Mouse (Mus musculus): ENCODE results near the gene Gpr182. TPM values are rescaled to one million over a fixed set of nuclear protein-coding genes. Genes with fewer than 3 reads are reported as not detected.

Gene Gpr182
- total and polyA plus RNA-seq, 3 experiments: 0.04 to 0.58 TPM; not detected in 1

GRCm38 (mm10) chr10:127698966-127699365 lies 52.6 kb downstream of the Gpr182 start:
- H3K9ac ChIP-seq (ENCODE audit: control insufficient read depth, low read depth, low read length, poor library complexity, severe bottlenecking): no peak overlapping the region
- no peaks in the 10 kb centered on the region for H3K4me1 ChIP-seq (ENCODE audit: control insufficient read depth in 1 of 2, insufficient read depth in 2 of 2, low read length in 2 of 2)
- DNase-seq (ENCODE audit: low read depth, low spot score): no peak
- H3K27ac ChIP-seq (ENCODE audit: control insufficient read depth, low read depth, low read length): no peak overlapping the region
- H3K4me3 ChIP-seq (ENCODE audit: control insufficient read depth in 1 of 2, insufficient read depth in 1 of 2, low read depth in 2 of 2, low read length in 2 of 2): no peak overlapping the region
- no peaks in the 10 kb centered on the region for H3K9me3 ChIP-seq (replicated peaks; ENCODE audit: insufficient read depth, low read length)
- TF ChIP-seq CHD2 (IDR thresholded peaks at IDR 0.05; ENCODE audit: low read length) (no peak), E2F4 (IDR thresholded peaks at IDR 0.05; ENCODE audit: borderline replicate concordance, low read depth, low read length) (no peak), ZNF384 (IDR thresholded peaks at IDR 0.05; ENCODE audit: low read depth, low read length) (no peak), ZC3H11A (IDR thresholded peaks at IDR 0.05; ENCODE audit: low read depth, low read length) (no peak), RCOR1 (IDR thresholded peaks at IDR 0.05; ENCODE audit: low read depth, low read length) (no peak), JUND (IDR thresholded peaks at IDR 0.05; ENCODE audit: low read depth, low read length) (no peak), ELF1 (IDR thresholded peaks at IDR 0.05; ENCODE audit: low read depth, low read length) (no peak), MAX (IDR thresholded peaks at IDR 0.05; ENCODE audit: low read length) (no peak), GABPA (IDR thresholded peaks at IDR 0.05; ENCODE audit: low read depth, low read length) (no peak), GATA1 (IDR thresholded peaks at IDR 0.05; ENCODE audit: low read depth, low read length) (no peak), CTCF (IDR thresholded peaks at IDR 0.05 in 2 of 3, conservative IDR thresholded peaks at IDR 0.05 in 1 of 3; ENCODE audit: control insufficient read depth in 1 of 3, insufficient read depth in 1 of 3, low read depth in 2 of 3, low read length in 3 of 3, poor library complexity in 1 of 3, severe bottlenecking in 1 of 3) (no peak), TCF12 (IDR thresholded peaks at IDR 0.05; ENCODE audit: low read depth, low read length) (no peak), TAL1 (IDR thresholded peaks at IDR 0.05; ENCODE audit: low read length) (no peak), BHLHE40 (IDR thresholded peaks at IDR 0.05; ENCODE audit: borderline replicate concordance, low read depth, low read length) (no peak), MAZ (IDR thresholded peaks at IDR 0.05; ENCODE audit: low read depth, low read length) (no peak), KAT2A (conservative IDR thresholded peaks at IDR 0.05; ENCODE audit: low read depth, low read length) (no peak)
- no peaks in the 10 kb centered on the region; a peak in 1 of 4 replicates for H3K36me3 ChIP-seq (ENCODE audit: control insufficient read depth in 1 of 2, insufficient read depth in 2 of 2, low read length in 2 of 2)
- no peaks in the 10 kb centered on the region for H3K27me3 ChIP-seq (ENCODE audit: control insufficient read depth in 1 of 2, insufficient read depth in 2 of 2, low read length in 2 of 2)
- no peaks in the 10 kb centered on the region for H3K79me2 ChIP-seq (ENCODE audit: control insufficient read depth, insufficient read depth, low read length, poor library complexity)

Other genes starting within 250 kb of the Gpr182 start
- gene Ndufa4l2, start 236.8 kb downstream of the Gpr182 start, total RNA-seq (2012; rRNA removed): 21.8 and 28.6 TPM in 2 replicates
- gene Ndufa4l2, start 236.8 kb downstream of the Gpr182 start, polyA plus RNA-seq (2012; ENCODE audit: insufficient read depth in 1 of 2, insufficient read length in 2 of 2, low read depth in 1 of 2, low replicate concordance in 2 of 2, missing spikeins in 1 of 2): 10 to 100 TPM in 1 of 2 experiments, not detected in 1; 26.6 TPM
- gene Shmt2, start 229.3 kb downstream of the Gpr182 start, total RNA-seq (2012; rRNA removed): 242 and 383 TPM in 2 replicates
- gene Shmt2, start 229.3 kb downstream of the Gpr182 start, polyA plus RNA-seq (2012; ENCODE audit: insufficient read depth in 1 of 2, insufficient read length in 2 of 2, low read depth in 1 of 2, low replicate concordance in 2 of 2, missing spikeins in 1 of 2): 100 to 1,000 TPM; 263 to 582 TPM
- gene Nxph4, start 217.2 kb downstream of the Gpr182 start, total RNA-seq (2012; rRNA removed): not detected in 2 replicates
- gene Nxph4, start 217.2 kb downstream of the Gpr182 start, polyA plus RNA-seq (2012; ENCODE audit: insufficient read depth in 1 of 2, insufficient read length in 2 of 2, low read depth in 1 of 2, low replicate concordance in 2 of 2, missing spikeins in 1 of 2): under 1 TPM in 1 of 2 experiments, not detected in 1; 0.24 TPM
- 0.33 and 0.42 TPM in 2 replicates for gene Lrp1, start 130.6 kb downstream of the Gpr182 start, total RNA-seq (2012; rRNA removed)
- under 1 TPM in 1 of 2 experiments, not detected in 1; 0.39 TPM for gene Lrp1, start 130.6 kb downstream of the Gpr182 start, polyA plus RNA-seq (2012; ENCODE audit: insufficient read depth in 1 of 2, insufficient read length in 2 of 2, low read depth in 1 of 2, low replicate concordance in 2 of 2, missing spikeins in 1 of 2)
- gene Stat6, start 108.7 kb downstream of the Gpr182 start, total RNA-seq (2012; rRNA removed): 31.1 and 34.9 TPM in 2 replicates
- 10 to 100 TPM in 1 of 2 experiments, not detected in 1; 50.2 TPM for gene Stat6, start 108.7 kb downstream of the Gpr182 start, polyA plus RNA-seq (2012; ENCODE audit: insufficient read depth in 1 of 2, insufficient read length in 2 of 2, low read depth in 1 of 2, low replicate concordance in 2 of 2, missing spikeins in 1 of 2)
- 11.8 and 12.1 TPM in 2 replicates for gene Nemp1, start 84.8 kb downstream of the Gpr182 start, total RNA-seq (2012; rRNA removed)
- 10 to 100 TPM in 1 of 2 experiments, not detected in 1; 13.9 TPM for gene Nemp1, start 84.8 kb downstream of the Gpr182 start, polyA plus RNA-seq (2012; ENCODE audit: insufficient read depth in 1 of 2, insufficient read length in 2 of 2, low read depth in 1 of 2, low replicate concordance in 2 of 2, missing spikeins in 1 of 2)
- gene Nab2, start 83.2 kb downstream of the Gpr182 start, total RNA-seq (2012; rRNA removed): 29.1 and 36.1 TPM in 2 replicates
- gene Nab2, start 83.2 kb downstream of the Gpr182 start, polyA plus RNA-seq (2012; ENCODE audit: insufficient read depth in 1 of 2, insufficient read length in 2 of 2, low read depth in 1 of 2, low replicate concordance in 2 of 2, missing spikeins in 1 of 2): 10 to 100 TPM in 1 of 2 experiments, not detected in 1; 37.1 TPM
- gene Myo1a, start 46.6 kb downstream of the Gpr182 start, total RNA-seq (2012; rRNA removed): 0.08 TPM in 1 of 2 replicates, not detected in the other
- under 1 TPM in 1 of 2 experiments, not detected in 1; 0.33 TPM for gene Myo1a, start 46.6 kb downstream of the Gpr182 start, polyA plus RNA-seq (2012; ENCODE audit: insufficient read depth in 1 of 2, insufficient read length in 2 of 2, low read depth in 1 of 2, low replicate concordance in 2 of 2, missing spikeins in 1 of 2)
- not detected in 2 replicates for gene Tac2, start 27.3 kb downstream of the Gpr182 start, total RNA-seq (2012; rRNA removed)
- gene Tac2, start 27.3 kb downstream of the Gpr182 start, polyA plus RNA-seq (2012; ENCODE audit: insufficient read depth in 1 of 2, insufficient read length in 2 of 2, low read depth in 1 of 2, low replicate concordance in 2 of 2, missing spikeins in 1 of 2): under 1 TPM in 1 of 2 experiments, not detected in 1; 0.32 TPM
- gene Zbtb39, start 12.2 kb downstream of the Gpr182 start, total RNA-seq (2012; rRNA removed): 4.8 and 5.1 TPM in 2 replicates
- 10 to 100 TPM in 1 of 2 experiments, not detected in 1; 11.0 TPM for gene Zbtb39, start 12.2 kb downstream of the Gpr182 start, polyA plus RNA-seq (2012; ENCODE audit: insufficient read depth in 1 of 2, insufficient read length in 2 of 2, low read depth in 1 of 2, low replicate concordance in 2 of 2, missing spikeins in 1 of 2)
- gene Rdh1, start 8.0 kb upstream of the Gpr182 start, total RNA-seq (2012; rRNA removed): not detected in 2 replicates
- gene Rdh1, start 8.0 kb upstream of the Gpr182 start, polyA plus RNA-seq (2012; ENCODE audit: insufficient read depth in 1 of 2, insufficient read length in 2 of 2, low read depth in 1 of 2, low replicate concordance in 2 of 2, missing spikeins in 1 of 2): not detected
- gene Rdh16f1, start 8.1 kb upstream of the Gpr182 start, total RNA-seq (2012; rRNA removed): not detected in 2 replicates
- not detected for gene Rdh16f1, start 8.1 kb upstream of the Gpr182 start, polyA plus RNA-seq (2012; ENCODE audit: insufficient read depth in 1 of 2, insufficient read length in 2 of 2, low read depth in 1 of 2, low replicate concordance in 2 of 2, missing spikeins in 1 of 2)
- gene Rdh9, start 24.7 kb upstream of the Gpr182 start, total RNA-seq (2012; rRNA removed): not detected in 2 replicates
- gene Rdh9, start 24.7 kb upstream of the Gpr182 start, polyA plus RNA-seq (2012; ENCODE audit: insufficient read depth in 1 of 2, insufficient read length in 2 of 2, low read depth in 1 of 2, low replicate concordance in 2 of 2, missing spikeins in 1 of 2): under 1 TPM in 1 of 2 experiments, not detected in 1; 0.04 TPM
- not detected in 2 replicates for gene Rdh16, start 49.4 kb upstream of the Gpr182 start, total RNA-seq (2012; rRNA removed)
- not detected for gene Rdh16, start 49.4 kb upstream of the Gpr182 start, polyA plus RNA-seq (2012; ENCODE audit: insufficient read depth in 1 of 2, insufficient read length in 2 of 2, low read depth in 1 of 2, low replicate concordance in 2 of 2, missing spikeins in 1 of 2)
- not detected in 2 replicates for gene Rdh19, start 98.2 kb upstream of the Gpr182 start, total RNA-seq (2012; rRNA removed)
- gene Rdh19, start 98.2 kb upstream of the Gpr182 start, polyA plus RNA-seq (2012; ENCODE audit: insufficient read depth in 1 of 2, insufficient read length in 2 of 2, low read depth in 1 of 2, low replicate concordance in 2 of 2, missing spikeins in 1 of 2): not detected
- gene Rdh16f2, start 114.7 kb upstream of the Gpr182 start, total RNA-seq (2012; rRNA removed): not detected in 2 replicates
- gene Rdh16f2, start 114.7 kb upstream of the Gpr182 start, polyA plus RNA-seq (2012; ENCODE audit: insufficient read depth in 1 of 2, insufficient read length in 2 of 2, low read depth in 1 of 2, low replicate concordance in 2 of 2, missing spikeins in 1 of 2): under 1 TPM in 1 of 2 experiments, not detected in 1; 0.07 TPM
- gene Rdh7, start 137.1 kb upstream of the Gpr182 start, total RNA-seq (2012; rRNA removed): not detected in 2 replicates
- gene Rdh7, start 137.1 kb upstream of the Gpr182 start, polyA plus RNA-seq (2012; ENCODE audit: insufficient read depth in 1 of 2, insufficient read length in 2 of 2, low read depth in 1 of 2, low replicate concordance in 2 of 2, missing spikeins in 1 of 2): not detected
- not detected in 2 replicates for gene Sdr9c7, start 146.8 kb upstream of the Gpr182 start, total RNA-seq (2012; rRNA removed)
- not detected for gene Sdr9c7, start 146.8 kb upstream of the Gpr182 start, polyA plus RNA-seq (2012; ENCODE audit: insufficient read depth in 1 of 2, insufficient read length in 2 of 2, low read depth in 1 of 2, low replicate concordance in 2 of 2, missing spikeins in 1 of 2)

Measured in MEL (cell line).